Mouse (Mus musculus): Measurements from ENCODE around the gene Dmap1. TPM values are rescaled to one million over a fixed set of nuclear protein-coding genes. Genes with fewer than 3 reads are reported as not detected.

The Dmap1 gene
- total RNA-seq, 2 experiments from 2014 or later, result 34.6 to 41.6 TPM

DNA sequence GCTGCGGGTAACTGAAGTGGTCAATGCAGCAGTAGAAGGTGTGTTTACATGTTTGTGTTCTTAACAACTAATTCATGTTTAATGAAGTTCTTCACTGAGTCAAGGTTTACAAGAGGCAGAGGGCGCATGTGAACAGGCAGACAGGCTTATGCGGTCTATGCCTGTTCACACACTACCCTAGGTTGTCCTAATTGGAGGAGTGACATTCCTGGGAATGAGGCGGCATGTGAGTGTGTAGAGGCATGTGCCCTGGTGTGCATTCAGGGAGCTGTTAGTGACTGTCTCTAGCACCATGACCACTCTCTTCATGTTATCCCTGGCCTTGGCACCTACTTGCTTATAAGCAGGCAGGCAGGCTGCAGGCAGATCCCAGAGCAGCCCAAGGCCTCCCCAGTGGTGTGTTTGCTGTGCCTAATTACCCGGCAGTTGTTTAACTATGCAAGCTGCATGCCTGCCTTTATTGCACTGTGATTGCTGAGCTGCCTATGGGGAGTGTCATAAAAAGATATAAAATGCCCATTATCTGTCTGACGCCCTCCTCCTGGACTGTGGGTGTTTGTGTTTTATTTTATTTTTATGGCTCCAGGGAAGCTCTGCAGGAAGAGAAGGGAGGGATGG, 51.9 kb downstream of the Dmap1 start:
- ATAC-seq (replicated peaks; ENCODE audit: low FRiP score, low TSS enrichment, poor library complexity, severe bottlenecking), result no peak

DNA sequence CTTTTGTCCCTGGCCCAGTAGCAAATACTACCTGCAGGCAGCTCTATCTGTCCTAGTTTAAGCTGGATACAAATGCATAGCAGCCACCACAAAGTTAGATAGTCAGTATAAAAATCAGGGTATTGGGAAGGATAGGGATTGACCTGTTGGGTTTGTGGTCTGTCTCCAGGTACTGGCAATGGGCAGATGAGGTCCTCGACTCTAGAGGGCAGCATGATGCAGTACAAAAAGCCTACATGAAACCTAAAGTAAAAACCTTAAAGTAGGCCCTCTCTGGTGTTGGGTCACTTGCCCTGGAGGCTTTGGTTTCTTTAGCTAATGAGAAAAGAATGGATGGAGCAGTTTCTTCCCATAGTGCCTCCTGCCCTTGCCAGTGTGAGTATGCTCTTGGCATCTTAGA, 53.6 kb downstream of the Dmap1 start:
- ATAC-seq (replicated peaks; ENCODE audit: low FRiP score, low TSS enrichment, poor library complexity, severe bottlenecking), result no peak

Other genes with a start within 250 kb of the Dmap1 start
- 107 and 145 TPM in 2 replicates for gene Rnf220, start 185.2 kb downstream of the Dmap1 start, total RNA-seq (2014; fragmentation: Nextera tagmentation)
- gene Rnf220, start 185.2 kb downstream of the Dmap1 start, total RNA-seq (2017), result 73.2 and 84.1 TPM in 2 replicates
- gene Eri3, start 131.9 kb downstream of the Dmap1 start, total RNA-seq (2014; fragmentation: Nextera tagmentation), result 63.4 and 65.1 TPM in 2 replicates
- 13.8 and 63.5 TPM in 2 replicates for gene Eri3, start 131.9 kb downstream of the Dmap1 start, total RNA-seq (2017)
- not detected in 2 replicates for gene Gm12845, start 42.1 kb upstream of the Dmap1 start, total RNA-seq (2014; fragmentation: Nextera tagmentation)
- gene Gm12845, start 42.1 kb upstream of the Dmap1 start, total RNA-seq (2017), result not detected in 2 replicates
- gene Klf17, start 83.4 kb upstream of the Dmap1 start, total RNA-seq (2014; fragmentation: Nextera tagmentation), result not detected in 2 replicates
- gene Klf17, start 83.4 kb upstream of the Dmap1 start, total RNA-seq (2017), result not detected in 2 replicates
- 0.68 and 4.9 TPM in 2 replicates for gene Slc6a9, start 152.2 kb upstream of the Dmap1 start, total RNA-seq (2014; fragmentation: Nextera tagmentation)
- gene Slc6a9, start 152.2 kb upstream of the Dmap1 start, total RNA-seq (2017), result 0.23 TPM in 1 of 2 replicates, not detected in the other
- not detected in 2 replicates for gene Ccdc24, start 190.3 kb upstream of the Dmap1 start, total RNA-seq (2014; fragmentation: Nextera tagmentation)
- gene Ccdc24, start 190.3 kb upstream of the Dmap1 start, total RNA-seq (2017), result not detected in 2 replicates
- not detected in 2 replicates for gene B4galt2, start 201.2 kb upstream of the Dmap1 start, total RNA-seq (2014; fragmentation: Nextera tagmentation)
- gene B4galt2, start 201.2 kb upstream of the Dmap1 start, total RNA-seq (2017), result 2.8 TPM in 1 of 2 replicates, not detected in the other
- 164 and 195 TPM in 2 replicates for gene Atp6v0b, start 205.1 kb upstream of the Dmap1 start, total RNA-seq (2014; fragmentation: Nextera tagmentation)
- gene Atp6v0b, start 205.1 kb upstream of the Dmap1 start, total RNA-seq (2017), result 40.6 and 60.1 TPM in 2 replicates
- 12.8 and 24.7 TPM in 2 replicates for gene Dph2, start 209.8 kb upstream of the Dmap1 start, total RNA-seq (2014; fragmentation: Nextera tagmentation)
- gene Dph2, start 209.8 kb upstream of the Dmap1 start, total RNA-seq (2017), result 11.7 and 12.6 TPM in 2 replicates
- gene Ipo13, start 232.7 kb upstream of the Dmap1 start, total RNA-seq (2014; fragmentation: Nextera tagmentation), result 18.4 and 23.4 TPM in 2 replicates
- gene Ipo13, start 232.7 kb upstream of the Dmap1 start, total RNA-seq (2017), result 6.4 and 7.8 TPM in 2 replicates
- not detected in 2 replicates for gene Artn, start 247.5 kb upstream of the Dmap1 start, total RNA-seq (2014; fragmentation: Nextera tagmentation)
- gene Artn, start 247.5 kb upstream of the Dmap1 start, total RNA-seq (2017), result not detected in 2 replicates